Mouse (Mus musculus): ENCODE results near the gene Hoxd12. TPM values are rescaled to one million over a fixed set of nuclear protein-coding genes. Genes with fewer than 3 reads are reported as not detected.

Gene Hoxd12
- polyA plus RNA-seq, 1 experiment from 2014 or later, result 1.1 TPM

GRCm38 (mm10) chr2:74678891-74679595 lies 4.2 kb downstream of the Hoxd12 start, which contains the start of gene Hoxd11:
Gene Hoxd11, plus strand, starts transcription at chr2:74679557.
- Histone ChIP-seq H3K4me1 (replicated peaks) (peaks cover 17% of the 10 kb centered on the region), H3K4me2 (replicated peaks) (peak within 1 kb of the TSS; percentile 38)
- 3% methylated on average over 15 of the region's 15 CpGs for WGBS

GRCm38 (mm10) chr2:74679596-74679971 lies 4.8 kb downstream of the Hoxd12 start:
- H3K4me3 ChIP-seq (replicated peaks), result peak overlapping the region; percentile 16
- H3K4me2 ChIP-seq (replicated peaks), result peak overlapping the region; percentile 38
- under 1% methylated on average over 26 of the region's 26 CpGs for WGBS

More at GRCm38 (mm10) chr2:74678891-74679595, 4.2 kb downstream of the Hoxd12 start, which contains the start of gene Hoxd11:
- H3K27me3 ChIP-seq (replicated peaks), result peaks cover 99% of the 10 kb centered on the region
- no peak within 1 kb of the TSS for H3K9ac ChIP-seq
- no peaks in the 10 kb centered on the region for H3K36me3 ChIP-seq
- no peak for ATAC-seq
- H3K27ac ChIP-seq, result 0 out of 2 replicates have a peak within 1 kb of the TSS, but pooled peaks have one; percentile 11
- no peaks in the 10 kb centered on the region for H3K9me3 ChIP-seq
- H3K4me3 ChIP-seq (replicated peaks), result peak within 1 kb of the TSS; percentile 16

GRCm38 (mm10) chr2:74679980-74680379 lies 5.2 kb downstream of the Hoxd12 start:
- Histone ChIP-seq H3K4me3 (replicated peaks) (peak overlapping the region; percentile 16), H3K9ac (no peak overlapping the region)

More at GRCm38 (mm10) chr2:74679596-74679971, 4.8 kb downstream of the Hoxd12 start:
- Histone ChIP-seq H3K27ac (0 out of 2 replicates have a peak overlapping the region, but pooled peaks have one; percentile 11), H3K9ac (no peak overlapping the region), H3K27me3 (replicated peaks) (peaks cover 99% of the 10 kb centered on the region), H3K4me1 (replicated peaks) (peaks cover 17% of the 10 kb centered on the region), H3K9me3 (no peaks in the 10 kb centered on the region), H3K36me3 (no peaks in the 10 kb centered on the region)
- ATAC-seq, result no peak

GRCm38 (mm10) chr2:74680561-74681398 lies 6.0 kb downstream of the Hoxd12 start:
- Histone ChIP-seq H3K36me3 (no peaks in the 10 kb centered on the region), H3K9ac (no peak overlapping the region), H3K9me3 (no peaks in the 10 kb centered on the region), H3K4me3 (replicated peaks) (peak overlapping the region; percentile 16; the same call in 1 of the 2 replicates), H3K4me1 (replicated peaks) (peaks cover 17% of the 10 kb centered on the region), H3K27ac (no peak overlapping the region), H3K27me3 (replicated peaks) (peaks cover 97% of the 10 kb centered on the region), H3K4me2 (replicated peaks) (0 out of 2 replicates have a peak overlapping the region, but pooled peaks have one; percentile 3)
- 5% methylated on average over 21 of the region's 21 CpGs for WGBS
- no peak for ATAC-seq

More at GRCm38 (mm10) chr2:74679980-74680379, 5.2 kb downstream of the Hoxd12 start:
- Histone ChIP-seq H3K27ac (0 out of 2 replicates have a peak overlapping the region, but pooled peaks have one; percentile 11), H3K4me2 (replicated peaks) (peak overlapping the region; percentile 38), H3K27me3 (replicated peaks) (peaks cover 99% of the 10 kb centered on the region), H3K9me3 (no peaks in the 10 kb centered on the region), H3K36me3 (no peaks in the 10 kb centered on the region), H3K4me1 (replicated peaks) (peaks cover 17% of the 10 kb centered on the region)
- WGBS, result 2% methylated on average over 23 of the region's 23 CpGs
- no peak for ATAC-seq

GRCm38 (mm10) chr2:74681594-74682531 lies 7.0 kb downstream of the Hoxd12 start:
- peak overlapping the region; percentile 48 for H3K4me2 ChIP-seq (replicated peaks)
- H3K27me3 ChIP-seq (replicated peaks), result peaks cover 92% of the 10 kb centered on the region
- peak; percentile 54 for ATAC-seq

GRCm38 (mm10) chr2:74682796-74683195 lies 8.0 kb downstream of the Hoxd12 start:
- no peak overlapping the region for H3K27ac ChIP-seq
- H3K27me3 ChIP-seq (replicated peaks), result peaks cover 92% of the 10 kb centered on the region
- no peaks in the 10 kb centered on the region for H3K36me3 ChIP-seq
- H3K4me3 ChIP-seq (replicated peaks), result peak overlapping the region; percentile 36
- no peak for ATAC-seq
- H3K9me3 ChIP-seq, result no peaks in the 10 kb centered on the region
- H3K9ac ChIP-seq, result peak overlapping the region; percentile 32
- H3K4me1 ChIP-seq (replicated peaks), result peaks cover 17% of the 10 kb centered on the region
- WGBS, result under 1% methylated on average over 45 of the region's 51 CpGs
- peak overlapping the region; percentile 48 for H3K4me2 ChIP-seq (replicated peaks)

More at GRCm38 (mm10) chr2:74681594-74682531, 7.0 kb downstream of the Hoxd12 start:
- Histone ChIP-seq H3K9me3 (no peaks in the 10 kb centered on the region), H3K27ac (no peak overlapping the region), H3K36me3 (no peaks in the 10 kb centered on the region), H3K4me3 (replicated peaks) (peak overlapping the region; percentile 36), H3K4me1 (replicated peaks) (peaks cover 17% of the 10 kb centered on the region), H3K9ac (0 out of 2 replicates have a peak overlapping the region, but pooled peaks have one; percentile 32)
- under 1% methylated on average over 78 of the region's 78 CpGs for WGBS

GRCm38 (mm10) chr2:74683471-74683951 lies 8.7 kb downstream of the Hoxd12 start:
- WGBS, result 2% methylated on average over 18 of the region's 18 CpGs
- H3K27me3 ChIP-seq (replicated peaks), result peaks cover 91% of the 10 kb centered on the region
- H3K27ac ChIP-seq, result 0 out of 2 replicates have a peak overlapping the region, but pooled peaks have one; percentile 14
- no peak overlapping the region for H3K4me2 ChIP-seq (replicated peaks)
- H3K9ac ChIP-seq, result no peak overlapping the region
- no peaks in the 10 kb centered on the region for H3K36me3 ChIP-seq
- H3K4me1 ChIP-seq (replicated peaks), result peaks cover 17% of the 10 kb centered on the region
- peak overlapping the region; percentile 14; the same call in 1 of the 2 replicates for H3K4me3 ChIP-seq (replicated peaks)
- no peaks in the 10 kb centered on the region for H3K9me3 ChIP-seq
- ATAC-seq, result no peak

GRCm38 (mm10) chr2:74684106-74684505 lies 9.3 kb downstream of the Hoxd12 start:
- Histone ChIP-seq H3K27ac (no peak overlapping the region), H3K4me1 (replicated peaks) (peaks cover 17% of the 10 kb centered on the region), H3K4me2 (replicated peaks) (no peak overlapping the region), H3K27me3 (replicated peaks) (peaks cover 88% of the 10 kb centered on the region), H3K9me3 (no peaks in the 10 kb centered on the region), H3K36me3 (no peaks in the 10 kb centered on the region), H3K4me3 (replicated peaks) (peak overlapping the region; percentile 14; the same call in 1 of the 2 replicates), H3K9ac (no peak overlapping the region)
- WGBS, result 3% methylated on average over 12 of the region's 12 CpGs
- no peak for ATAC-seq

GRCm38 (mm10) chr2:74685059-74685603 lies 10.3 kb downstream of the Hoxd12 start:
- Histone ChIP-seq H3K4me1 (replicated peaks) (peaks cover 15% of the 10 kb centered on the region), H3K36me3 (no peaks in the 10 kb centered on the region), H3K9ac (no peak overlapping the region), H3K9me3 (no peaks in the 10 kb centered on the region), H3K4me3 (replicated peaks) (no peak overlapping the region), H3K4me2 (replicated peaks) (no peak overlapping the region), H3K27ac (no peak overlapping the region), H3K27me3 (replicated peaks) (peaks cover 88% of the 10 kb centered on the region)
- 17% methylated on average over 4 of the region's 4 CpGs for WGBS
- ATAC-seq, result no peak

GRCm38 (mm10) chr2:74686301-74686987 lies 11.6 kb downstream of the Hoxd12 start:
- H3K4me2 ChIP-seq (replicated peaks), result no peak overlapping the region
- no peaks in the 10 kb centered on the region for H3K9me3 ChIP-seq
- H3K4me3 ChIP-seq (replicated peaks), result 0 out of 2 replicates have a peak overlapping the region, but pooled peaks have one; percentile 1
- 7% methylated on average over 17 of the region's 17 CpGs for WGBS
- no peak overlapping the region for H3K27ac ChIP-seq
- no peak overlapping the region for H3K9ac ChIP-seq
- H3K4me1 ChIP-seq (replicated peaks), result peaks cover 17% of the 10 kb centered on the region
- no peak for ATAC-seq
- no peaks in the 10 kb centered on the region for H3K36me3 ChIP-seq
- H3K27me3 ChIP-seq (replicated peaks), result peaks cover 83% of the 10 kb centered on the region
